Mouse (Mus musculus): Measurements from ENCODE around the gene Prdm15.

The Prdm15 gene

DNA sequence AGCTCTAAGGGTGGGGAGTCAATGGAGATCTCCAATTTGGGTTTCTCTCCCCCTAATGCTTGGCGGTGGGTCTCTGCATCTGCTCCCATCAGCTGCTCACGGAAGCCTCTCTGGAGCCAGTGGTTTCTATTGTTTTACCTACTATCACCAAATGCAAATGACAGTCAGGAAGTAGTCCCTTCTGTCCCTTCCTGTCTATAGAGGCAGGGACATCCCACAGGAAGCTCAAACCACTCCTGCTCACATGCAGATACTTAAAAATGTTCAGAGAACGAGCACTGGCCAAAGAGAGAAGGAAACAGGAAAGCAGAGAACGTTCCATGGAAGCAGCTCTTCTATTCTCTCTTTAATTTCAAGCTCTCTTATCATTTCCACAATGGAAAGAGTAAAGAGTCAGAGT lies 32.1 kb downstream of the Prdm15 start:
- DNase-seq (ENCODE audit: low spot score in 2 of 2): no peak

DNA sequence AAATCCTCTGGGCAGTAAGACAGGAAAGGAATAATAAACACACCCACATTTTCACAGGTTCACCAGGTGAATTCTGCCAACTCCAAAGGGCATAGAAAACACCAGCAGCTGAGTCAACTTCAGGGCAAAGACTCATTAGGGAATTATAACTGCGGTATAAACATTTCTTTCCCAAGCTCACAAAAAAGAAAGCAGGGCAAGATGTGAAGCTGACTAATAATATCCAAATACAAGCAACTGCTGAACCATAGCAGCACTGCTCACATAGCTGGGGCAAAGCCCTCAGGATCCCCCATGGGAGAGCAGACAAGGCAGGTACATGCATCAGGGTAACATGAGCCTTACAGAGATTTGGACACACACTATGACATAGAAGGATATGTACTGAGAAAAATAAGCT lies 34.2 kb downstream of the Prdm15 start:
- DNase-seq (ENCODE audit: low spot score in 2 of 2): no peak

DNA sequence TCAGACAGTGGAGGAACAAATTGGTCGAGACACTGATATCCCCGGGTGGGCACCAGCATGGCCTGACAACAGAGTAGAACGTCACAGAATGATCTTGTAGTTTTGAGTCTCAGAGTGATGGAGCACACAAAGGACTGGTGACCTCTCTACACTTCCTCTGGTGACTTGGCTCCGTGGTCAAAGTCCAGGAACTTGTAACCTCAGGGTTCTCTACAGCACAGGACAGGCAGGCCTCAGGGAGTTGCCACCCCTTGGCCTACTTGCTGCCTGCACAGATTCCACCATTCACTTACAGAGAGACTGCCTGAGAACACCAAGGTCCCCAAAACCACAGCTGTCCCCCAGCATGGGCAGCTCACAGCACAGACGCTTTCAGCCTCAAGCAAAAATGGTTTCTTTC lies 36.4 kb downstream of the Prdm15 start:
- no peak for DNase-seq (ENCODE audit: low spot score in 2 of 2)

DNA sequence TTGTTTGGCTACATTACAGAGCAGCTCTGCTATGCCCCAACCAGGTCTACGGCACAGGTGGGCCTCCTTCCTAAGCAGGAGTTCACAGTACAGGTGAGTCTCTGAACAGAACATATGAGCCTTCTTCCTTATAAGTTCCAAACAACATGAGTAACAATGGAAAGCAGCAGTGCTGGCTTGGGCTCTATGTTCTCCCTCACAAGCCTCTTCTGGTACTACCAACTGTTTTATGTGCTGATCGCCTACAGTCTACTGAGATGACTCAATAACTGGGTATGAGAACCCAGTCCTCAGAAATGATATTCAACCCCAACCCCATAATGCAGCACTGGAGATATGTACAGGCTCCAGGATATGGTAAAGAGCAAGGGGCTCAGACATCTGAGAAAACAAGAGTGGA lies 37.6 kb downstream of the Prdm15 start:
- DNase-seq (ENCODE audit: low spot score in 2 of 2): no peak

DNA sequence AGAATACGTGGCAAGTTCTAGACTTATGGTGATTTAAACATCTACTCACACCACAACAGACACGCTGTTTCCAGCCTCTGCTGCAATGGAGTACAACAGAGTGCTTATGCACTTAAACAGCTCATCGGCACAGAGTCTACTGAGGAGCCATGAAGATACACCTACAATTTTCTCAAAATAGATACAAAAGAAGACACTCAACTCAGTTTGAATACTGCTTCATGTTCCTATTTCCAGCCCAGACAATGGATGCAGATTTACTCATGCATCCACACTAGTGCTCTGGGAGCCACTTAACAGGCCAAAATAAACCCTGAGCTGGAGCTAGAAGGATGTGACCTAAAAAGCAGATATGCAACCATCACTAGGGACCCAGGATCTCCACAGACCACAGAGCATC lies 42.8 kb downstream of the Prdm15 start:
- no peak for DNase-seq (ENCODE audit: low spot score in 2 of 2)

DNA sequence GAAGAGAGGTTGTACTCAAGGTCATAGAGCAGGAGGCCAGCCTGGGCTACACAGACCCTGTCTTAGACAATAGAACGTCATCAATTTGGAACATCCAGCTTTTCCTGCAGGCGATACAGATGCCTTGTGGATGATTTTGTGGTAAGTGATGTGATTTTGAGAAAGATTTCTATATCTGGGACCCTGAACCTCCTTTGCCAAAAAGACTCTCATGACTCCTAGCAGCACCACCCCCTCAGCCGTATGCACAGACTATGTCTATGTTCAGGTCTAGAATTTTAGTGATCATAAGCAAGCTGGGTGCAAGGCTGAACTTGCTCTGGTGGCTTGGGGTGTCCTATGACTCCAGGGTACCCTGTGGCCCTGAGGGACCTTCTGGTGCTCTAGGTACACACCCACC lies 46.0 kb downstream of the Prdm15 start:
- DNase-seq (ENCODE audit: low spot score in 2 of 2): no peak

DNA sequence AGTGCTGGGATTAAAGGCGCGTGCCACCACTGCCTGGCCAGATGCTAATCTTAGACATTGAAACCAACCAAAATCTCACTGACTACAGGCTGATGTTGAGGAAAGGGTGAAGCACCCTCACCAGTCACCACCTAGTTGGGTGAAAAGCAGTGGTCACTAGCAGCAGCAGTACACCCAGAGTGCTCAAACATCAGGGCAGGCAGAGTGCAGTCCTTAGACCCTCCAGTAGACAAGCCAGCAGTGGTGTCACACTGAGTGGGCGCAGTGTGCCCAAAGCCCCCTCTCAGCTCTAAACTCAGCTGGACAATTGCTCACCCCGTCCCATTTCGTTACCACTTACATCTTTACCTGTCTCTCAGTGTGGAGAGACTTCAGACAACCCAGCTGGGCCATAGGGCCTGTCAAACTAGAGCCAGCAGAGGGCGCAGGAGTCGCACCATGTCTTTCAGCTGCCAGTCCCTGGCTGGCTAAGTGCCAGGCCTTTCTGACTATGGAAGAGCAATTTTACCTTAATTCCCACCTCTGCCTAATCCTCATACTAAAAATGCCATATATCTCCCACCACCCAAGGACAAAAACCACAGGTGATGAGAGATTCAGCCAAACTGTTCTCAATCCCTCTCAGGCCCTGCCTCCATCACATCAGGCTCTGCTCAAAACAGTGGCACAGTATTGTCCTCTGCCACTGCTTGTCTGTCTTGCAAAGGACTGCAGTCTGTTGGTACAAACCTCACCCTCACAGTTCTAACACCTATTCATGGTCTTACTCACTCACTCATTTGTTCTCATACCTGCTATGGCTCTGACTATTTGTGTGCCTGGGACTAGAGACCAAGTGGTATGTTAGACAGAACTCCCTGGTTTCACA lies 46.7 kb downstream of the Prdm15 start:
- peak; percentile 49 to 51 for DNase-seq (ENCODE audit: low spot score in 2 of 2)

DNA sequence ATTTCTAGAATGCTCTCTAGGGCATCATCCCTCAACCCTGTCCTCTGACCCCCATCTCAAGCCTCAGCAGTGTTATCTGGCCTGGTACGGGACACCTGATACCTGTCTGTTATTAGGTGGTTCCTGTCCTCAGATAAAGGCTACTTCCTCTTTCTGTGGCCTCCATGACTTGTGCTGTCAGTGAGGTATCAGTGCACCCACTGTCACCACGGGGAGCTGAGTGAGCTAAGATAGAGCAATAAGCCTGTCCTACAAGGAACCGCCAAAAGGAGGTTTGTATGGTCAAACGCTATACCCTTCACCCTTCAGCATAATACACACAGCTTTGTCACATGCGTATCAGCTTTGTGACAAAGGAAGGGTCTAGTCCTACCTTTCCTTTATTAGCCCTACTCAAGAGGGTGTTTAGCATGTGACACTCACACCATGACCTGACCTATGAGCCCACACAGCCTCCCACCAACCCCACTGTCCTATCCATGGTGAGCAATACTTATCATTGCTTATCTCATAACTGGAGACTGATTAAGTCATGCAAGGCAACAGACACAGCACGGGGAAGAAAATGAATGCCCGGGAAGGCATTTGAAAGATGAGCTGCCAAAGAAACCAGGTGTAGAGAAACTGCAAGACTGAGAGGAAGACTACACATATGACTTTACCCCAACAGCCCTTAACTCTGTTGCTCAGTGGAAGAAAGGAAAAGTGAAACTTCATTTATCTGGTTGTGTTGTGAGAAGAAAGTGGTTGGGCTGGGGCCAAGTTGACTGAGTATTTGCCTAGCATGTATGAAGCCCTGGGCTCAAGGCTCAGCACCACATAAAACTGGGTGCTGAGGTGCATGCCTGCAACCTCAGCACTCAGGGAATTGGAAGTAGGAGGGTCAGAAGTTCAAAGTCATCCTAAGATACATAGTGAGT lies 53.4 kb downstream of the Prdm15 start:
- no peak for DNase-seq (ENCODE audit: low spot score in 2 of 2)

DNA sequence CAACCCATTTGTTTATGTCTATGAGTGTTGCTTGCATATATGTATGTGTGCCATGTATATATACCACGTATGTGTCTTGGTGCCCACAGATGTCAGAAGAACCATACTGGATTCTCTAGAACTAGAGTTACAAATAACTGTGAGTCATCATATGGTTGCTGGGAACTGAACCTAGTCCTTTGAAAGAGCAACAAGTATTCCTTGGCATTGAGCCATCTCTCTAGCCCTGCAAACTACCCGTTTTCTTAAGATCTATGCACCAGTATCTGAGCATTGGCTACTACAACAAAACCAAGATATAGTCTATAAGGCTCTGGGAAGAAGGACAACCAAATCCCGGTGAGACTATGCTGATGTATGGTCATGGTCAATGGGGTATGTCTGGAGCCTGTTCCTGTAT lies 54.4 kb downstream of the Prdm15 start:
- no peak for DNase-seq (ENCODE audit: low spot score in 2 of 2)

DNA sequence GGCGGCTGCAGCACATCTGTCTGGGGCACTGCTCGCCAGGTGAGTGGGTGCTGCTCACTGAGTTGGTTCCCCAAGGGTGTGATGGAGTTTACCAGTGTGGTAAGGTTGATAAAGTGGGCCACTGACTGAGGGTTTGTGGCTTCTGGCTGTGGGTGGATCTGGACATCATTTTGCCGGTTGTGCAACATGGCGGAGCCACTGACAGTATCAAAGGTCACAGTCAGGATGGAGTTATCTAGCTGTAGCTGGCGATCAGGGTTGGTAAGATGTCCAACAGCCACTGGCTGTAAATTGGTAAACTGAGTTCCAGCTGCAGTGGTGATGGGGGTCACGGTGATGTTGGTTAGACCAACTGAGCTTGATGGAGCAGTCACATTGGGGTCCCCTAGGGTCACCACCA lies 57.4 kb downstream of the Prdm15 start:
- no peak for DNase-seq (ENCODE audit: low spot score in 2 of 2)

DNA sequence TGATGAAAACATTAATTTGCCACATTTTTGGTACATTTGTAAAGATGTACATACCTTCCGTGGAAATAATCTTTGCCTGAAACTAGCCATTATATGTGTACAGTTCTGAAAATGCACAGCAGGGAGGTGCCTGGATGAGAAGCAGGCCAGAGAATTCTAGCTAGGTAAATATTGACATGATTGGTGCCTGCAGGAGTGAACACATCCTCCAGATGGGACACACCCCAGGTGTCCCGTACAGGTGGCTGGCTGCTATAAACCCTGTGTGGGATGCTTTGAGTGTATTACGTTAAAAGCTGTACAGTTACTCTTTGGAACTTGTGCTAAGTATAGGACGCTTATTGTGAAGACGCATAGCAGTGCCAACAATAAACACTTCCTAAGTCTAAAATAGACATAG lies 68.6 kb downstream of the Prdm15 start:
- no peak for DNase-seq (ENCODE audit: low spot score in 2 of 2)

DNA sequence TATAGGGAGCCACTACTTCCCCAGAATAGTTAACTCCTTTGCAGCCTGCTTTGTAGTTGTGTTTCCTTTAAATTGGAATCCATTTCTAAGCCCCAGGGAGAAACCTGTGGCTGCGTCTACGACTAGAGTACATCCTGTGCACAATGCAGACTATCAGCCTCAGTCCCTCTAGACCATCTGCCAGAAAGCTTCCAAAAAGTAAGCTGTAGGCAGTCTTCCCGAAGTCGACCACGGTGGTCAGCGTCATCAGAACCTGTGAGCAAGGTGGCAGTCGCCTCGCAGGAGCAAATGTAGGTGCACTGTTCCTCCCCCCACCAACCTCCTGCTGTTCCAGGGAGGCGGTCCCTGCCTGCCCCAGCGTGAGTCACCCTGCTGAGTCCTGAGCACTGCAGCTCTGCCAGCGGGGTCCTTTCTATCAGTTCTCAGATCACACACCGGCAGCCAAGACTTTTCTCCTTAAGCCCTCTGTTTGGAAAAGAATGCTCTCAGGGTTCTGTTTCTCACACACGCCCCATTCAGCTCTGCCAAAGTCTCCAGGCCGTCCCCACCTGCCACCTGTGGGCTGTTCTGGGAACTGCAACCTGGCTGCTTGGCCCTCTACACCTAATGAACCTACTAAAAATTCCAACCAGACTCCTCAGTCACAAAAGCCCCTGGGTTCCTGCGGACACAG lies 73.2 kb downstream of the Prdm15 start:
- DNase-seq (ENCODE audit: low spot score in 2 of 2): peak; percentile 25 to 29

DNA sequence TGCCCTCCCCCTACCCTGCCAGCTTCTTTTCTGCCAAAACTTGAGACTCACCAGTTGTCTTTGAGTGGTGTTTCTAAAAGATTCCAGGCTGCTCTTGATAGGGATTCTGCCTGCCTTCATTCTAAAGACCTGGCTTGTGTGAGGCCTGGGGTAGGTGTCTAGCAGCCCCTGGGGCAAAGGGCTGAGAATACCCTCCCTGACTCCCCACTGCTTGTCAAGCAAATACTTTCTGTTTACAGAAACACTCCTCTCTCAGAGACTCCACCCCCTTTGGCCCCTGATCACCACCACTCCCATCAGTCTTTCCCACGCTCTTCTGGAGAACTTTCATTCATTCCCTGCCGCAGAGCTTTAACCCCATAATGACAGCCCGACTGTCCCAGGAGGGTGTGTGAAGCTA lies 85.1 kb downstream of the Prdm15 start:
- DNase-seq (ENCODE audit: low spot score in 2 of 2): no peak

DNA sequence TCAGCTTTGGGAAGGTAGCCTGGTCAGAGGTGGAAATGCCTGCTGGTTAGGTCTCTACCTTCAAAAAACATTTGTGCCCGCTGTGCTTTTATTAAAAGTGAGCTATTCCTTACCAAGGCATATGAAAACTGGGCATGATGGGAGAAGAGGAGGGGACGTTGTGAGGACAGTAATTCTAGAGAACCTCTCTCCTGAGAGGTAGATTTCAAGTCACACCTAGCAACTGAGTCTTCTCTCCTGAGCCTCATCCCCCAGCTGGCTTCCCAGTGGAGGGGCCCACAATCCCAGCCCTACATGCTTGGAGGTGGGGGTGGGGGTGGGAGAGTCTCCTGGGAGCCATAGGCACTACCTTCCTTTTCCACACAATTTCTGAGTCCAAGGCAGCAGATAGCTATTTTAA lies 87.0 kb downstream of the Prdm15 start:
- DNase-seq (ENCODE audit: low spot score in 2 of 2): no peak

DNA sequence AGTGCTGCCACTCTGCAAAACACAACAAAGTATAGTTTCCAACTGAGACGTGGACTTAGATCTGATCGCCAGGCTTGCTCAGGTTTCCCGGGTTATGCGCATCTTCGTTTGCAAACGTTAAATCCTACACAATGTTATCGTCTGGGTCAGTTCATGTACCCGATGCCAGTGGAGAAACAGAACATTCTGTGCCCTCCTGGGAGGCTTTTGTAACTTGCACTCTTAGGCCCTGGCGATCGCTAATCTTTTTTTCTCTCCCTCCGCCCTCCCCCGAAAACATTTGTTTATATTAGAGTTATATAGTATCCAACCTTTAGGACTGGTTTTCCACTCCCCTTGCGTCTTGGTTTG lies 87.7 kb downstream of the Prdm15 start:
- DNase-seq (ENCODE audit: low spot score in 2 of 2): no peak

DNA sequence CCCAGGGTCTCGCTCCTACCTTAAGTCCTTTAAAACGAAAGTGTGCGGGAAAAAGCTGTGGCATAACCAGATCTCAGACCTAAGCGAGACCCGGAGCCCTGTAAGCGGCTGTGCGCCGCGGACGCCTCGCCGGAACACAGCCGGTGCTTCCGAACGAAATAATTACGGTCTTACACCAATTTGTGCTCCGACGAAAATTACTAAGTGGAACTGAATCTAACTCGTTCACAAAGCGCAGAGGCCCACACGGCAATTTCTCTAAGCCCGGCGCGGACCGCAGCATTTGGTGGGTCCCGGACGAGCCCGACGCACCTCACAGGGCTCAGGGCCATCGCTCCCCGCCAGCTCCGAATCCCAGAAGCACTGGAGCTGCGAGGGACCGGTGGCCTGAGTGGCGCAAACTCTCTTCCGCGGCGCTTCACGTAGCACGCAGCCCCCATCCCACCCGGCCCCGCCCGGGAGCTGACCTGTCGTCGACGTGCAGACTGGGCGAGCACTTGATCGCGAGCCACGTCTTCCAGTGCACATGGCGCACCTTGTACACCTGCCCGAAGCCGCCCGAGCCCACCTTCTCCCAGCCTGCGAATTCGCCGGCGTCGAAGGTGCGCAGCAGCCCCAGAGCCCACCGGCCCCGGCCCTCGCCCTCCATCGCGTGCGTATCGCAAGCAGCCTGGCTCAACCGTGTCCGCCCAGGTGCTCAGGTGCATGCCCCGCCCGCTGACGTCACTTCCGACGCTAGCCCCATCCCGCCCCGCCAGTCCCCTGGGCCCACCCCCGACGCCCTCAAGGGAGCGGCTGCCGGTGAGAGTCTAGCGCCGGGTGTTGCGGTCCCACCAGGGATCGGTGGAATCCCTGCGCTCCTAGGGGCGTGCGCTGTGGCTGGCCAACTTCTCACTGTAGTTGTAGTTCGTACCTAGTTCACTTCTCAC lies 88.3 kb downstream of the Prdm15 start, which contains the start of gene Ripk4:
Ripk4 (minus strand) TSS at position 727 of the 929 bp plus-strand sequence.
- DNase-seq (ENCODE audit: low spot score in 2 of 2): no peak

DNA sequence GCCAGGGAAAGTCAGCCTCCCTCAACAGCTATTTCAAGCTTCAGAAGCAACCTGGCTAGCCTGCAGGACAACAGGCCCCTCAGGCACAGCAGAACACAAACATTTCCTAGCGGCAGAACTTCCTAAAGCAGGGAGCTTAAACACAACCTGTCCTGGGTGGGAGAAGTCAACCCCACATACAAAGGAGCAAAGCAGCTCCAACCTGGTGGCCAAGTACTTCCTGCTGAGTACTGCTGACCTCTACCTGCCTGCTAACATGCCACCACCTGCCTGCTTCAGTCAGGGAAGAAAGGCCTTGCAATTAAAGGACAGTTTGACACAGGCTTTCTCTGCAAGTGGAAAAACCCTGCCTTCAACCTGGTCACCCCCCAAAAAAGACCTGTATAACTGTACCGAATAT lies 89.9 kb downstream of the Prdm15 start:
- no peak for DNase-seq (ENCODE audit: low spot score in 2 of 2)

DNA sequence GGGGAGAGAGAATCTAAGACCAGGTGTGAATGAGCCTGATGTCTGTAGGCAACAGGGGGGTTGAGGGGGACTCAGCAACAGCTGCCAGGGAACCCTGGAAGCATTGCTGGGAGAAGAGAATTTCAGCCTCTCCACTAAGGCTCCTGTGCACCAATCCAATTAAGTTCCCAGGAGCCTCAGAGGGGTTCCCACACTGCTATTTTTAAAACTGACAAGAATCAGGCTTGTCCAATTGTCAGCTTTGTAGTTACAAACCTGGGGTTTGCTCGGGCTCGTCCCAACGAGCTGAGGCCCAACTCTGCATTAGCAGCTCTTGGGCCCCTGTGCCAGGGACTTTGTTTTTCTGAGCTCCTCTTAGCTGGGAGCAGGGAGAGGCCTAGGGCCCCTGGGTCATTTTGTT lies 92.0 kb downstream of the Prdm15 start:
- no peak for DNase-seq (ENCODE audit: low spot score in 2 of 2)

DNA sequence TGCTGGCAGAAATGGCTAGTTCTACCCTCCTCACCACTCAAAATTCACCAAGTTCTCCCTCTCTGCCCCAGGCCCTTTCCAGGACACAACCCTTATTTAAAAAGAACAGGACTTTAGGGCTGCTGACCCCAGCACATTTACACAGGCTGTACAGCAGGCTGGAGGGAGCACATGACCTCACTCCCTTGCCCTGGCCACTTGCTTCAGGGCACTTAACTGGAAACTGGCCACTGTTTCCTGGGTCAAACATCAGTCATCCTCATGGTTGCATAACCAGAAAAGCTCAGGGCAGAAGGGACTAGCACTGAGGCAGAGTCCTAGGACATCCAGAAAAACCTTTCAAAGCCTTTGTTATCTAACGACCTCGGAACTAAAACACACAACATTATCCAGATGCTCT lies 93.4 kb downstream of the Prdm15 start:
- DNase-seq (ENCODE audit: low spot score in 2 of 2): no peak

DNA sequence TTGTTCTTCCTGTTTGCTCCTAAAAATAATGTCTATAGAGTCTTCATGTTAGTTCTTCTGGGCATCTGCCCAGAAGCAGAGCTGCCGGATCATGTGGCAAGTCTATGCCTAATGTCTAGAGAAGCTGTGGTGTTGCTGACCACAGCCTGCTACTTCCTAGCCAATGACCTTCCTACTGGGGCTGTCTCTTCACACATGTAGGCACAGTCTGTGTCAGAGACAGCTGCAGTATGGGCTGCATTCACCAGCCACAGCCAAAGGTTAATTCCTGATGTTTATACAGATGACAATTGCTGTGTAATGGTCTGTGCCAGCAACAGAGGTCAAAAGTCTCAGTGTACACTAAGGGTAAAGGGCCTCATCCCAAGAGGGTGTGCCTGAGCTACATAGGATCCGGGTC lies 95.2 kb downstream of the Prdm15 start:
- no peak for DNase-seq (ENCODE audit: low spot score in 2 of 2)

DNA sequence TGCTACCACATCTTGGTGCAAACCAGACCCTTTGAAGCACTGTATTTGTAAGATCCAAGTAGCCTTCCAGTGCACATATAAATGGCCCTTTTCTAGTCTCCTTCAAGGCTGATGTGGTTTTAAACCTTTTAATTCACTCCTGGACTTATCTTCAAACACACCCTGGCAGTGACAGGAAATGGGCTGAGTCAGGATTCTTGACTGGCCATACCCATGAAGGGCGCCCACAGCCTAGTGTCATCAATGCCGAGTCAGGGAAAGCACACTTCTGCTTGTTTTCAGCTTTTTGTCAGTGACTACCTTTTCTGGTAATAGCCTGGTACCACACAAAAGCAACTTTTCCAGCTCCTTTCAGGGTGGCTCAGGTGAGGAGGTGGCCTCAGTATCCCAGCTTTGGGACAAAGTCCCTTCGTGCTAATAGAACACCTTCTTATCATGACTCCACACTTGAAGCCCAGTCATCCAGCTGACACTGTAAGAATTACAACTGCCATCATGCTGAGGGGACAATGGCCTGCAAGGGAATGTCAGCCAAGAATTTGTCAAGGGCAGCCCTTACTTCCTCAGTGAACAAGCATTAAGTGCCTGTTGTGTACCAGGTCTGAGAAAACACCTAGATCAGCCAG lies 99.2 kb downstream of the Prdm15 start:
- DNase-seq (ENCODE audit: low spot score in 2 of 2): no peak

Measured in spleen, postnatal 36 days (tissue).